Mouse (Mus musculus) urinary bladder, postnatal 10 days (tissue): ENCODE results near the gene Gnaz.
A peak's percentile ranks its signal among the peaks of the same experiment; 100 is the strongest.
"Not testable (repeated sequence)": the region's sequence is repeated elsewhere in the genome, so short reads cannot be mapped to it uniquely, and the experiment has no call there.

Source experiments
- DNase-seq: peaks from one replicate; pipeline ENCODE4 v3.0.0; 2022; ENCODE audit warnings: low spot score

Gnaz gene

DNA sequence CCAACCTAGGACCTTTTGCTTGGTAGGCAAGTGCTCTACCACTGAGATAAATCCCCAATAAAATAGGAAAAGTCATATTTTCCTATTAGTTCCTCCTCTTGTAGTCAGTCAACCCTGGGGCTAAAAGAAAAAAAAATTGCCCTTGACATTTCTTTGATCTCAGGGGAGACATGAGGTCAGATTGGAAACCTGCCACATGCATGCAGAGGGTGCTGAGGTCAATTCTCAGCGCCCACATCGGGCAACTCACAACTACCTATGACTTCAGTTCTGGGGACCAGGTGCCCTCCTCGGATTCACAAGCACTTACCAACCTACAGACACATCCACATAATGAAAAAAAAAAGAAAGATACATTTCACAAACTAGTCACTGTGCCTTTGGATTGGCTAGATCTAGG, 63.3 kb downstream of the Gnaz start:
- no peak for DNase-seq

DNA sequence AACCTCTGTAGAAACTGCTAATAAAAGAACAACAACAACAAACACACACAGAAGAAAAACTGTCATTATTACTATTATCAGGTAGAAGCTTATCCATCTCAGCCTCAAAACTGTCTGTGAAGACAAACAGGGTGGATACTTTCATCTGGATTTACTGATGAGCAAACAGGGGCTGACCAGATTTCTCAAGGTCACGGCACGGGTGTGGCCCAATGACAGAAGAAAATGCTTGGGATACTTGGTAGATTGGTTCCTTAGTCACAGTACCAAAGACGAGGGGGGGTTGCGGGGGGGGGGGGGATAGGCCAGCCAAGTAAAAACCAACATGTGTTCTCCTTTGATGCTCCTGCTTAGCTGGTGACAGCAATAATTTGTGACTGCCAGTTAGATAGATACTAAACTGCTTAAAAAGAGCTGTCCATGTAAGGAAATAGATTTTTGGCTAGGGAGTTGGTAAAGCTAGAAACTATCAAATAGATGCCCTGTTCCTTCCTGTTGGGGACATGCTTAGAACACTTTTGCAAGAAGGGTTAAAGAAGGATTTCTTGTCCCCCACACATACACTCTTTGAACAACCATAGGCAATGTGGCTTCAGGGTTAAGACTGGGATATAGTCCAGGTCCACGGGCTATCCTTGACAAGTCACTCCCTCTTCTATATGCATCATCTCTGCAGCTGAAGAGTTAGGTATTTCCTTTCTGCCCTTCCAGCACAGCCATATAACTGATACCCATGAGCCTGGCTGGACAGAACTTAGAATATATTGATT, 64.6 kb downstream of the Gnaz start:
- DNase-seq: no peak

DNA sequence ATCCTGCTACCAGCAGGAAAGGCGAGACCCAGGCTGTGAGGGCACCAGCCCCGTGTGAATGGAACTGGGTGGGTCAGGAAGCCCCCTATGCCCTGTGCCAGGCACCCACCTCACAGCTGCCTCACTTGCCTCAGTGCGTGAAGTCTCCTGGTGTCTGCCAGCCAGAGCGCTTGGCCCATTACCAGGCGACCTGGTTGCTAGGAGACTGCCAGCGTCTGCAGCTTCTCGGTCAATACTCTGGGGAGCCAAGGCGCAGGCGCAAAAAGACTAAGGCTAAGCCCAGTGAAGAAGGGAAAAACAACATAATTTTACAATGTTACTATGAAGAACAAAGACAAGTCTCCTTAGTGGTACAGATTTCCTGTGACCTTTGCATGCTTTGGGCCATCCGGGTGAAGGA, 65.4 kb downstream of the Gnaz start, which contains the start of gene Rsph14:
Gene Rsph14 (minus strand): TSS at position 192 of the 400 bp plus-strand sequence.
- DNase-seq: no peak

DNA sequence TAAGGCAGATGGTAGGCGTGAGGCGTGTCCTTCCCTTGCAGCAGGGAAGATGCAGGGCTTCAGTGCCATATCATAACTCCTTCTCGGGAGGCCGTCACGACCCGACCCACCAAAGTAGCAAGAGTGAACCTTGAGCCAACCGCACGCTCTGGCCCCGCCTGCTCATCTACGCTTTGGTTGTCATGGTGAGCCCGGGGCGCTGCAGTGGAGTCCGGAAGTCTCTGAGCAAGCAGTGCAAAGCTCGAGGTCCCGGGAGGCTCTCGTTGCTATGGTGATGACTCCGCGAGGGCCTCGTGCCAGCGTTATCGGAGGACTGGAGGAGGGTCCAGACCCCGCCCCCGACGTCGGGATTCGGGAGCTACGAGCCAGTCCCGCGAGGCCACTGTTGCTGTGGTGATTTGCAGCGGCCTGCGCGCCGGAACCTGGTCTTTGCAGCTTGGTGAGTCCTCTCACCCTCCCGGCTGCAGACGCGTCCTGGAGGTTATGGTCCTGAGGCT, 70.0 kb downstream of the Gnaz start, which contains the start of gene Rab36:
Gene Rab36 (plus strand): TSS at position 176 of the 497 bp plus-strand sequence.
- peak; percentile 71 for DNase-seq

DNA sequence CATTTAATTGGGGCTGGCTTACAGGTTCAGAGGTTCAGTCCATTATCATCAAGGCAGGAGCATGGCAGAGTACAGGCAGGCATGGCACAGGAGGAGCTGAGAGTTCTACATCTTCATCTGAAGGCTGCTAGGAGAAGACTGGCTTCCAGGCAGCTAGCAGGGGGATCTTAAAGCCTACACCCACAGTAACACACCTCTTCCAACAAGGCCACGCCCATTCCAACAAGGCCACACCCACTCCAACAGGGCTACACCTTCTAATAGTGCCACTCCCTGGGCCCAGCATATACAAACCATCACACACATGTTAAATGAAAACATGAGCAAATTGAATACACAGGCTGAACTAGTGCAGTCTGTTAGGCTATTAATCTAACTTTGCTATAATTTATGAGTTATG, 75.1 kb downstream of the Gnaz start:
- DNase-seq: not testable (repeated sequence)

DNA sequence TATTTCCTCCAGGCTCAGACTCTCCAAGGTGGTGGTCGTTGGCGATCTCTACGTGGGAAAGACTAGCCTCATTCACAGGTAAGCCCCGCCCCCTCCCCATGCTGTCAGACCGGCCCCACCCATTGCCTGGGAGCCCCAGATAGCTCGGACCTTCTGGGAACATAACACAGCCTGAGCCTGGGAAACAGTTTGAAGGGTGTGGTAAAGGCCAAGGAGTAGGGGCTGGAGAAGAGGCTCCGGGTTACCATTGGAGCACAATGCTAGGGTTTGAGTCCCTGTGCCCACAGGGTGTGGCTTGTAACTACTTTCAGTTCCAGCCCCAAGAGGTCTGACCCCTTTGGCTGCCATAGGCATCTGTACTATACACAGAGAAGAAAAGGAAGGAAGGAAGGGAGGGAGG, 77.5 kb downstream of the Gnaz start:
- DNase-seq: no peak

DNA sequence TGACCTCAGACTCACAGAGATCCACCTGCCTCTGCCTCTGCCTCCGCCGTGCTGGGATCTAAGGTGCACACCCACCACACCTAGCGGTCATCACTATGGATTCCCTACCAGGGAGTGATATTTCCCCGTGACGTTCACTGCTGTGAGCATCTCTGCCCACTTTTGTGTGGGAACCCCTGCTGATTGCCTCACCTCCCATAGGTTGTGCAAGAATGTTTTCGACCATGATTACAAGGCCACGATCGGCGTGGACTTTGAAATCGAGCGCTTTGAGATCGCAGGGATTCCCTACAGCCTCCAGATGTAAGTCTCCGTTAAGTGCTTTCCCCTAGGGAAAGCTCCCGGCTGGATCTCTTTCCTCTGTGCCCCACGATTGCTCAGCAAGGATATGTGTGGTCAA, 78.9 kb downstream of the Gnaz start:
- DNase-seq: no peak

DNA sequence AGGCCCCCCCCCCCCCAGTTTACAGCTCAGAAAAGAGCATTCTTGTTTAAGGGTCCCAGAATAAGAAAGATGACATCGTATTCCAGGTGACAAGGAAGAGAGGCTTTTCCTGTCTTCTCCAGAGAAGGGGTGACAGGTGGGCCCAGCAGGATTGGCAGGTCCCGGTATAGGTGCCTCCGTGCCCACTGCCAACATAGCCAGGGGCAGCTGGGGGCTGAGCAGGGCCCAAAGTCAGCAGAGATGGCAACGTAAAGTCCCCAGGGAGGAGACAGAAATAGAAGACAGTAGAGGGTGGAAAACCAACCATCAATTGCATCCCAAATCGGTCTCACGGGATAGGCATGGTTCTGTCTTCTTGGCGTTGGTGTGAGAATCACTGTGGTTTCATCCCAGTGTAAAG, 81.7 kb downstream of the Gnaz start:
- no peak for DNase-seq

DNA sequence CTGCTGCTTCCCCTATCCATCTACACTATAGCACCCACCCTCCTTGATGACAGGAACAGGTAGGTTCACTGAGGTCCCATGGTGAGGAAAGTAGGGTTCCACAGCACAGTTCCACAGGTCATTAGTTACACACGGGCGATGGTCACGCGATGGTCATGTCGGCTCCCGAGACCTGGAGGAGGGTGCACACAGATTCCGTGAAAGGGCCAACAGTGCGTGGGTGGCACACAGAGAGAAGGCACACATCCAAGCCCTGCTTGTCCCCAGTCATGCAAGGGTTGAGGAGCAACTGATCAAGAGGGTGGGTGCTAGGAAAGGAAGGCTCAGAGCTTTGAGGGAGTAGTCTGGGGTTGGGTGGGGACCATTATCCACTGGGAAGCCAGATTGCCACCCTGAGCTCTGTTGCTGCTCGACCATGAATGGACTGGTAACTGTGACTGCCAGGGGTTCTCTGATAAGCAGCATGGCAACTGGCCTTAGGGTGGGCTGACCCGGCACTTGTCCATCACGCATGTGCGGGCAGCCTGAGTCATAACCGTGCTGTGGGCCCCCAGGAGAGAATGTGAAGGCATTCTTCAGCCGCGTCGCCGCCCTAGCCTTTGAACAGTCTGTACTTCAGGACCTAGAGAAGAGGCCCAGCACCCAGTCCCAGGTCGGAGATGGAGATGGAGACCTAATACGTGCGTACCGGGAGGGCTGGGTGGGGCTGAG, 84.5 kb downstream of the Gnaz start:
- no peak for DNase-seq

DNA sequence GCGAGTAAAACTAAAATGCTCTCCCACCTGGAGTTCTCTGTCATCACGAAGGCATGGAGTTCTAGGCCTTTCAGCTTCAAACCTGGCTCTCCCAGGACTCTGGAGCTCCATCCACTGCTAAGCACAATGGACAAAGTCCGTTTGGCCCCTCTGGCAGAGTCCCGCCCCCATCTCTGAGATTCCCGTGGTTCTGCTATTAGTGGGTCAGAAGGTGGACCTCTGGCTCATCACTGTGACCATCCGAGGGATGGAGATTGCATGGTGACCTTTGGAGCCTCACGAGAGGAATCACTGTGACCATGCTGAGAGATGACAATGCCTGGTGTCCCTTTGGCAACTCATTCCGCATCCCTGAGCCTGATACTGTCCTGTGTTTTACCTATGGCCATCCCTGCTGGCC, 85.9 kb downstream of the Gnaz start:
- DNase-seq: no peak

DNA sequence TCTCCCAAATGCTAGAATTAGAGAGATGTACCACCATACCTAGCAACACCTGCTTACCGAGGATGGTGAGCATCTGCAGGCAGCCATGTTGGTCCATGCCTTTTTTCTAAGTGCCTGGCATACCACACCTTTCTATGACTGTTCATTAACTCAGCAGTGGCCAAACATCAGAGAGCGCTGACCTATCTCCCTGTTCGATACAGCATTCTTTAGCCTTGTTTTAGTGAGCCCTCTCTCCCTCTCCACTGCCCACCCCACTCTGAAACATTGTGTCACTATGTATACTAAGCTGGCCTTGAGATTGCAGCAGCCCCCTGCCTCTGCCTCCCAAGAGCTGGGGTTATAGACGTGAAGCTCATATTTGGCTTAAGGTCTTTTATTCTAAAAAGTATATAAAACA, 86.7 kb downstream of the Gnaz start:
- no peak for DNase-seq

DNA sequence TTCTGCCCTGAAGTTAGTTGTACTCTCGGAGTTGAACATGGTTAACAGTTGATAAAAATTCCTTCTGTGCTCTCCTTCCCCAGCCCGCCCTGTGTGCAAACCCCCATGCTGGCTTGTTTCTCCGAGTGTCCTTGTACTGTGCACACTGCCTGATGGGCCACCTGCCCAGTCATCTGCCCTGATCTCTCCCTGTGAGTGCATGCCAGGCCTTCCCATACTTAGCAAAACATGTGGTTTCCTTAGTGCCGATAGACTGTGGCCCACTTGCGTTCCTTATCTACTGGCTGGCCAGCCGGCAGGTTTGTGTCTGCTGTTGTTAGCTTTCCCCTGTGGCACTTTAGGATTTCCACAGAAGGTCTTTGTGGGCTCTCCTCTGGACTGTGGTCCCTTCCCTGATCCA, 87.1 kb downstream of the Gnaz start:
- no peak for DNase-seq

DNA sequence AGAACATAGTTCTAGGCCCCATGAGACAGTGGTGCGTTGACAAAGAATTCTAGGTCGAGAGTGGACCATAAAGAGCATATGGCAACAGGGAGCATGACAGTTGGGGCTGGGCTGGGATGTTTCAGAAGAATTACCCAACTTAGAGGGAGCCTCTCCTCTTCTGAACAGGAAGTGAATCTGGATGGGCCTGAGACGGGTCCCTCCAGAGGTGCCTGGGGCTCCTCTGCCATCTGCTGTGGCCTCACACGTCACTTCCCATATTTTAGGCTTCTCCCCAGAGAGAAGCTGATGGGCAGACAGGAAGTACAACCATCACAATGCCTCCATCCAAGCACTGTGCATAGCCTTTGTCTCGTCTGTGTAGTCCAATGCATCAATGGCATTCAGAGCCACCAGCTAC, 88.7 kb downstream of the Gnaz start:
- DNase-seq: no peak

DNA sequence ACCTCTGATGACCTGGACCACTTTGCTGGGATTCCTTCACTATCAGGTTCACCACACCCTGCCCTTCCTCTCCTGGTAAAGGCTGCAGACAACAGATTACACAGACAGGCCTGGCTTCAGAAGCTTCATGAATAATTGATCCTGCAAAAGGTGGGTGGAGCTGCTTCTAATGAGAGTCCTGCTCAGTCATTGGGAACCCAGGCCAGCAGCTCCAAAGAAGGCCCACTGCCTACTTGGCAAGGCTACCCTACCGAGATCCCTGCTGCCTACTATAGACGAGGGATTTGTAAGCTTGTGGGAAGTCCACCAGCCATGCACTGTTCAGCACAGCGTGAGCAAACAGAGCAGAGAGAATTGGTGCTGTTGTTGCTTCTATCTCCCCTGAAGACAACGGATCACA, 89.3 kb downstream of the Gnaz start:
- no peak for DNase-seq

DNA sequence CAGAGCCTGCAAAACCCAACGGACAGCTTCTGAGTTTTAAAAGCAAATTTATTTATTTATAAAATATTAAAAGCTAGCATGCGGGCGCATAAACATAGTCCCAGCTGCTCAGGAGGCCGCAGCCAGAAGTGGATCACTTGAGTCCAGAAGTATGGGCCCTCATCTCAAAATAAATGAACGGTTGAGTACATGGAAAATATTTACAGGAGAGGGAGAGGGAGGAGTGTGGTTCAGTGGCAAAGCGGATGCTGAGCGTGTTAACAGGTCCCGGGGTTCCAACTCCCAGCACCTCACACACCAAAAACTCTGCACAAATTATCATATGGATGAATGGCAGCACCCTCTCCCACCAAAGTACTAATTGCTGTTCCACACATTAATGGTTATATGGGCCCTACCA, 91.4 kb downstream of the Gnaz start:
- DNase-seq: no peak

DNA sequence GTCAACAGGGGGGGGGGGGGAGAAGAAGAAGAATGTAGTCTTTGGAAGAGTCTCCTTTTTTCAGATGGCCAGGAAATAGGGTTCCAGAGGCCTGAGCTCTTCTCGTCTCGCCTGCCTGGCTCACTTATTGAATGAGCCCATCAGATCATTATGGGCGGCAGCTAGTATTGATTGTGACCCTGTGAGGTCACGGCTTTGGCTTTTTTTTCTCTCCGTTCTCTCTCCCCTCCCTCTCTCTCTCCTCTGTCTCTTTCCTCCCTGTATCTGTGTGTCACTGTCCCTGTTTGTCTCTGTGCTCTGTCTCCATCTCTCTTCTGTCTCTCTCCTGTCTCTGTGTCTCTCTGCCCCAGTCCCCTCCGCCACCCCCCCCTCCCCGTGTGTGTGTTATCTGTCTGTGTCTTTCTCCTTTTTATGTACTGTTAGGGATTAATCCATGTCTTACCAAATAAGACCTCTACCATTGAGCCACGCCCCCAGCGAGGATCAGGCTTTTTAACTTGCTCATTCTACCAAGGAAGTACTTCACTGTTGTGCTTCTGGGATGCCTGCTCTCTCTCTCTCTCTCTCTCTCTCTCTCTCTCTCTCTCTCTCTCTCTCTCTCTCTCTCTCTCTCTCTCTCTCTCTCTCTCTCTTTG, 91.9 kb downstream of the Gnaz start:
- DNase-seq: no peak

DNA sequence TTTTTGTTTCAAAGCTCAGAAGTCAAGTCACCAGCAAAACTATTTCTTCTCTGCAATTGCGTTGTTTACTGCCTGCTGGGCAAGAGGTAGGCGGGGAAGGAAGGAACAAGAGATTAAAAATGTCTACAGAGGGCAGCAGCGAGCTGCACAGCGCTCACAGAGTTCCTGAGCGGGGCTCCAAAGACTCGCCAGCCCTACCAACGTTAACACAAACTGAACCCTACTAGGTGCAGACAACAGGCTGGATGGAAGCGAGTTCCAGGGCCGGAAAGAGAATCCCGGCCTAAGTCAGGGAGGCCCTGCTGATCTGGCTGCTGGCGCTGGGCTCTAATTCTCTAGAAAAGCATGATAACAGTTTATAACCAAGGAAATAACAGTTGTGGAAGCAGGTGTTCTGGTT, 92.4 kb downstream of the Gnaz start:
- no peak for DNase-seq

DNA sequence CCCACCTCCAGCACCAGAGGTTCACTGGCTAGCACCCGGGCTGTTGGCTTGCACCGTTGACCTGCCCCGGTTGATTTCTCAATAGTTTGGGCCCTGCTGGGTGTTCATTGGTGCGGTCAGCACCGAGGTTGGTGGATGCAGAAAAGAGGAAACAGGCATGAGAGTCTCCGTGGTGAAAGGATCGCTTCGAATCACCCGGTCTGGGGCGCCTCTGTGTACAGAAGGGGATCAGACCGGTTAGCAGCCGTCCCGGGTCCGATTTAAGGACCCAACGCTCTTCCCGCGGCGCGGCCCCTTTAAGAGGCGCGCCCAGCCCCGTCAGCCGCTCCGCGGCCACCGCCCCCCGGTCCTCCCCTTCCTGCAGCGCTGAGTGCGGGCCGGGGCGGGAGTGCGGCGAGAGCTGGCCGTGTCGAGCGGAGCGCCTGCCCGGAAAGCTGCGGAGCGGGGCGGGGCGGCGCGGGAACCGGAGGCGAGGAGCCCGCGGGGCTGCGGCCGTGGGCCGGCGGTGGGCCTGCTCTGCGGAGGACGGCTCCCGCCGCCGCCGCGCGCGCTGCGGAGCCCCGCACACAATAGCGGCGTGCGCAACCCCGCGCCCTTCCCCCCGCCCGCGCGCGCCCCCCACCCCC, 93.4 kb downstream of the Gnaz start, which contains the start of gene Bcr:
Gene Bcr (plus strand): TSS at position 376 of the 626 bp plus-strand sequence.
- DNase-seq: peak; percentile 43

DNA sequence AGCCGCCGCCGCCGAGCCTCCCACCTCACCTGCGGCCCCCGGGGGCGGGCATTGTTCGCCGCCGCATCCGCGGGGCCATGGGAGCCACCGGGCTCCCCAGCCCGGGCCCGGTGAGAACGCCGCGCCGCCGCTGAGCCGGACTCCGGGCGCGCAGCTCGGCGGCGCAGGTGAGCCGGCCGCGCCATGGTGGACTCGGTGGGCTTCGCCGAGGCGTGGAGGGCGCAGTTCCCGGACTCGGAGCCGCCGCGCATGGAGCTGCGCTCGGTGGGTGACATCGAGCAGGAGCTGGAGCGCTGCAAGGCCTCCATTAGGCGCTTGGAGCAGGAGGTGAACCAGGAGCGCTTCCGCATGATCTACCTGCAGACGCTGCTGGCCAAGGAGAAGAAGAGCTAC, 93.9 kb downstream of the Gnaz start:
- DNase-seq: no peak

DNA sequence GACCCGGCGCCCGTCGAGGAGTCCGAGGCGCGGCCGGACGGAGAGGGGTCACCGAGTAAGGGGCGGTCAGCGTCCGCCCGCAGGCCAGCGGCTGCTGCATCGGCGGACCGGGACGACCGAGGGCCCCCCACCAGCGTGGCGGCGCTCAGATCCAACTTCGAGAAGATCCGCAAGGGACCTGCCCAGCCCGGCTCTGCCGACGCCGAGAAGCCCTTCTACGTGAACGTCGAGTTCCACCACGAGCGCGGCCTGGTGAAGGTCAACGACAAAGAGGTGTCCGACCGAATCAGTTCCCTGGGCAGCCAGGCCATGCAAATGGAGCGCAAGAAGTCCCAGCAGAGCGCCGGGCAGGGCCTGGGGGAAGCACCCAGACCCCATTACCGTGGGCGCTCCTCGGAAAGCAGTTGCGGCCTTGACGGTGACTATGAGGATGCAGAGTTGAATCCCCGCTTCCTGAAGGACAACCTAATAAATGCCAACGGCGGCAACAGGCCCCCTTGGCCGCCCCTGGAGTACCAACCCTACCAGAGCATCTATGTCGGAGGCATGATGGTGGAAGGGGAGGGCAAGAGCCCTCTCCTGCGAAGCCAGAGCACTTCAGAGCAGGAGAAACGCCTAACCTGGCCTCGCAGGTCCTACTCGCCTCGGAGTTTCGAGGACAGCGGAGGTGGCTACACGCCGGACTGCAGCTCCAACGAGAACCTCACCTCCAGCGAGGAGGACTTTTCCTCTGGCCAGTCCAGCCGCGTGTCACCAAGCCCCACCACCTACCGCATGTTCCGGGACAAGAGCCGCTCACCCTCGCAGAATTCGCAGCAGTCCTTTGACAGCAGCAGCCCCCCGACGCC, 94.6 kb downstream of the Gnaz start:
- DNase-seq: no peak

DNA sequence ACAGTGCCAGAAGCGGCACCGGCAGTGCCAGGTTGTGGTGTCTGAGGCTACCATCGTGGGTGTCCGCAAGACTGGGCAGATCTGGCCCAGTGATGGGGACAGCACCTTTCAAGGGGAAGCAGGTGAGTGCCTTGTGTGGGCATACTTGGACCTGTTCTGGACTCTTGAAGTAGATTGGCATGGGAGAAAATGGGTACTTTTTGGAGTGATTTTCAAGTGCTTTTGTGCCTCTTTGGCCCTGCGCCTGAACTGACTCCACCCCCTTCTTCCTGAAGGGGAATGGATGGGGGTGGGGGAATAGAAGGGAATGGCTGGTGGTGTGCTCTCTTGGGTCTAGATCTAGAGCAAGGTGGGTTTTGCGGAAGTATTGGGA, 95.2 kb downstream of the Gnaz start:
- no peak for DNase-seq

DNA sequence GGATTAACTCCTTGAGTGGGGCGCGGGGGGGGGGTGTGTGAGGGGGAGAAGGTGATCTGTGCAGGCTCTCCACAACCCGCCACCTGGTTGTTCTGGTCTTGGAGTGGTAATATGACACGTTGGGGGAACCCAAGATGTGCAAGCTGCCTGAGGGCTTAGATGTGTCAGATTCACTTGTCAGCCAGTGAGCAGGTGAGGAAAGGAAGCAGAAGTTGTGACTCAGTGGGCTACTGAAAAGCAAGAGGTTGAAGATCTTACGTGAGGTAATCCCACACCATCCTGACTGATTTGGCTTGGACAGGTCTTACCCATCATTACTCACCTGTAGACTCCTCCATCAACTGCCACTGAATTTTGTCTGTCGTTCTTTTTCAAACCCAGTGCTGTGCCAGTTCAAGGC, 95.6 kb downstream of the Gnaz start:
- DNase-seq: no peak
